Mouse (Mus musculus): ENCODE data around the gene Polr3b. TPM values are rescaled to one million over a fixed set of nuclear protein-coding genes. Genes with fewer than 3 reads are reported as not detected.
A peak's percentile ranks its signal among the peaks of the same experiment; 100 is the strongest.

Gene Polr3b
- polyA plus RNA-seq, 1 experiment from 2014 or later = 13.5 TPM

GRCm38 (mm10) chr10:84676511-84676910 is 54.4 kb downstream of the Polr3b start:
- WGBS = 74% methylated on average over 8 of the region's 8 CpGs
- ATAC-seq (ENCODE audit: low FRiP score) = no peak
- Histone ChIP-seq H3K4me1 (no peaks in the 10 kb centered on the region), H3K9ac (replicated peaks) (no peak overlapping the region), H3K36me3 (peaks cover 58% of the 10 kb centered on the region), H3K4me2 (no peak overlapping the region), H3K9me3 (replicated peaks) (0 out of 2 replicates have a peak, but pooled peaks cover 2% of the 10 kb centered on the region), H3K4me3 (replicated peaks) (no peak overlapping the region), H3K27ac (replicated peaks) (no peak overlapping the region), H3K27me3 (replicated peaks) (no peaks in the 10 kb centered on the region)

GRCm38 (mm10) chr10:84677871-84678270 is 55.8 kb downstream of the Polr3b start:
- whole genome bisulfite sequencing = 86% methylated on average over 3 of the region's 3 CpGs
- H3K27ac ChIP-seq (replicated peaks) = no peak overlapping the region
- ATAC-seq (ENCODE audit: low FRiP score) = no peak
- H3K4me1 ChIP-seq = no peaks in the 10 kb centered on the region
- no peak overlapping the region for H3K4me3 ChIP-seq (replicated peaks)
- H3K9me3 ChIP-seq (replicated peaks) = 0 out of 2 replicates have a peak, but pooled peaks cover 2% of the 10 kb centered on the region
- H3K4me2 ChIP-seq = no peak overlapping the region
- H3K36me3 ChIP-seq = peaks cover 56% of the 10 kb centered on the region
- H3K9ac ChIP-seq (replicated peaks) = no peak overlapping the region
- no peaks in the 10 kb centered on the region for H3K27me3 ChIP-seq (replicated peaks)

- no peak overlapping the region for H3K4me2 ChIP-seq
- H3K36me3 ChIP-seq = peaks cover 51% of the 10 kb centered on the region
- H3K9ac ChIP-seq (replicated peaks) = no peak overlapping the region
- WGBS = 88% methylated on average over 4 of the region's 4 CpGs
- H3K27me3 ChIP-seq (replicated peaks) = no peaks in the 10 kb centered on the region
- H3K27ac ChIP-seq (replicated peaks) = no peak overlapping the region
- ATAC-seq (ENCODE audit: low FRiP score) = no peak
- 0 out of 2 replicates have a peak, but pooled peaks cover 2% of the 10 kb centered on the region for H3K9me3 ChIP-seq (replicated peaks)
- no peak overlapping the region for H3K4me3 ChIP-seq (replicated peaks)
- H3K4me1 ChIP-seq = no peaks in the 10 kb centered on the region
Measured at GRCm38 (mm10) chr10:84678441-84678840, 56.3 kb downstream of the Polr3b start.

- Histone ChIP-seq H3K4me3 (replicated peaks) (no peak overlapping the region), H3K4me2 (no peak overlapping the region)
- WGBS = 15% methylated on average over 8 of the region's 8 CpGs
Measured at GRCm38 (mm10) chr10:84685444-84686121, 63.5 kb downstream of the Polr3b start.

GRCm38 (mm10) chr10:84686122-84686497 is 64.0 kb downstream of the Polr3b start:
- Histone ChIP-seq H3K27me3 (replicated peaks) (no peaks in the 10 kb centered on the region), H3K9me3 (replicated peaks) (no peaks in the 10 kb centered on the region), H3K36me3 (no peaks in the 10 kb centered on the region), H3K4me1 (peaks cover 27% of the 10 kb centered on the region; the same call in 1 of the 2 replicates), H3K4me2 (no peak overlapping the region), H3K27ac (replicated peaks) (peak overlapping the region; percentile 70), H3K4me3 (replicated peaks) (no peak overlapping the region), H3K9ac (replicated peaks) (no peak overlapping the region)
- peak; percentile 54; the same call in 1 of the 2 replicates for ATAC-seq (ENCODE audit: low FRiP score)
- 12% methylated on average over 9 of the region's 9 CpGs for WGBS

More at GRCm38 (mm10) chr10:84685444-84686121, 63.5 kb downstream of the Polr3b start:
- peak overlapping the region; percentile 70 for H3K27ac ChIP-seq (replicated peaks)
- H3K4me1 ChIP-seq = peaks cover 22% of the 10 kb centered on the region; the same call in 1 of the 2 replicates
- H3K9ac ChIP-seq (replicated peaks) = no peak overlapping the region
- H3K9me3 ChIP-seq (replicated peaks) = no peaks in the 10 kb centered on the region
- peaks cover under 1% of the 10 kb centered on the region; the same call in 1 of the 2 replicates for H3K36me3 ChIP-seq
- peak; percentile 47; the same call in 1 of the 2 replicates for ATAC-seq (ENCODE audit: low FRiP score)
- no peaks in the 10 kb centered on the region for H3K27me3 ChIP-seq (replicated peaks)

- Histone ChIP-seq H3K9me3 (replicated peaks) (no peaks in the 10 kb centered on the region), H3K9ac (replicated peaks) (no peak overlapping the region), H3K27ac (replicated peaks) (peak overlapping the region; percentile 70), H3K4me2 (no peak overlapping the region), H3K4me1 (peaks cover 28% of the 10 kb centered on the region; the same call in 1 of the 2 replicates), H3K27me3 (replicated peaks) (no peaks in the 10 kb centered on the region), H3K36me3 (no peaks in the 10 kb centered on the region), H3K4me3 (replicated peaks) (no peak overlapping the region)
- peak; percentile 53; the same call in 1 of the 2 replicates for ATAC-seq (ENCODE audit: low FRiP score)
- WGBS = 50% methylated on average over 4 of the region's 4 CpGs
Measured at GRCm38 (mm10) chr10:84686705-84687104, 64.6 kb downstream of the Polr3b start.

- Histone ChIP-seq H3K27me3 (replicated peaks) (no peaks in the 10 kb centered on the region), H3K4me2 (no peak overlapping the region), H3K9me3 (replicated peaks) (no peaks in the 10 kb centered on the region), H3K9ac (replicated peaks) (no peak overlapping the region), H3K4me1 (peaks cover 28% of the 10 kb centered on the region; the same call in 1 of the 2 replicates), H3K27ac (replicated peaks) (no peak overlapping the region), H3K36me3 (no peaks in the 10 kb centered on the region), H3K4me3 (replicated peaks) (no peak overlapping the region)
- no peak for ATAC-seq (ENCODE audit: low FRiP score)
- 92% methylated on average over 4 of the region's 4 CpGs for WGBS
Measured at GRCm38 (mm10) chr10:84687736-84688135, 65.6 kb downstream of the Polr3b start.

- H3K27ac ChIP-seq (replicated peaks) = no peak overlapping the region
- H3K9me3 ChIP-seq (replicated peaks) = no peaks in the 10 kb centered on the region
- WGBS = 49% methylated on average over 3 of the region's 3 CpGs
- no peak overlapping the region for H3K4me3 ChIP-seq (replicated peaks)
- H3K27me3 ChIP-seq (replicated peaks) = no peaks in the 10 kb centered on the region
- H3K4me1 ChIP-seq = peaks cover 26% of the 10 kb centered on the region; the same call in 1 of the 2 replicates
- no peak for ATAC-seq (ENCODE audit: low FRiP score)
- H3K4me2 ChIP-seq = no peak overlapping the region
- H3K36me3 ChIP-seq = no peaks in the 10 kb centered on the region
- H3K9ac ChIP-seq (replicated peaks) = no peak overlapping the region
Measured at GRCm38 (mm10) chr10:84689846-84690245, 67.8 kb downstream of the Polr3b start.

- Histone ChIP-seq H3K4me2 (no peak overlapping the region), H3K27ac (replicated peaks) (no peak overlapping the region), H3K4me3 (replicated peaks) (no peak overlapping the region), H3K9me3 (replicated peaks) (no peaks in the 10 kb centered on the region), H3K4me1 (peaks cover 16% of the 10 kb centered on the region; the same call in 1 of the 2 replicates), H3K27me3 (replicated peaks) (no peaks in the 10 kb centered on the region), H3K36me3 (no peaks in the 10 kb centered on the region), H3K9ac (replicated peaks) (no peak overlapping the region)
- ATAC-seq (ENCODE audit: low FRiP score) = no peak
- WGBS = 51% methylated on average over 4 of the region's 4 CpGs
Measured at GRCm38 (mm10) chr10:84690818-84691217, 68.7 kb downstream of the Polr3b start.

- Histone ChIP-seq H3K27ac (replicated peaks) (no peak overlapping the region), H3K9me3 (replicated peaks) (no peaks in the 10 kb centered on the region), H3K4me3 (replicated peaks) (no peak overlapping the region), H3K9ac (replicated peaks) (no peak overlapping the region), H3K27me3 (replicated peaks) (no peaks in the 10 kb centered on the region), H3K4me2 (no peak overlapping the region), H3K36me3 (no peaks in the 10 kb centered on the region), H3K4me1 (peaks cover 8% of the 10 kb centered on the region; the same call in 1 of the 2 replicates)
- 19% methylated on average over 3 of the region's 3 CpGs for WGBS
- ATAC-seq (ENCODE audit: low FRiP score) = no peak
Measured at GRCm38 (mm10) chr10:84691692-84692091, 69.6 kb downstream of the Polr3b start.

GRCm38 (mm10) chr10:84693841-84694638 is 71.9 kb downstream of the Polr3b start:
- Histone ChIP-seq H3K4me2 (no peak overlapping the region), H3K27ac (replicated peaks) (peak overlapping the region; percentile 28; the same call in 1 of the 2 replicates), H3K36me3 (peaks cover 20% of the 10 kb centered on the region), H3K4me3 (replicated peaks) (no peak overlapping the region), H3K27me3 (replicated peaks) (no peaks in the 10 kb centered on the region), H3K9me3 (replicated peaks) (no peaks in the 10 kb centered on the region), H3K4me1 (peaks cover 7% of the 10 kb centered on the region; the same call in 1 of the 2 replicates), H3K9ac (replicated peaks) (no peak overlapping the region)
- 19% methylated on average over 8 of the region's 8 CpGs for WGBS
- peak; percentile 65 for ATAC-seq (ENCODE audit: low FRiP score)

Data from neural tube, embryonic 15.5 days (tissue).